Mouse (Mus musculus): Measurements from ENCODE around the gene March11.

- TF ChIP-seq CTCF (IDR thresholded peaks at IDR 0.05; ENCODE audit: low read depth) (no peak), EP300 (IDR thresholded peaks at IDR 0.05; ENCODE audit: low read depth) (no peak)
Observed at GRCm38 (mm10) chr15:26366511-26366910, 57.7 kb downstream of the March11 start.
